Mouse (Mus musculus) 416B (cell line): ENCODE results near the gene Cfap44.
A peak's percentile ranks its signal among the peaks of the same experiment; 100 is the strongest.

Experiments
- DNase-seq: peaks from one replicate; pipeline ENCODE4 v3.0.0; 2011; ENCODE audit warnings: low read depth

Cfap44 gene

GRCm38 (mm10) chr16:44494441-44495108, 100.0 kb downstream of the Cfap44 start:
- no peak for DNase-seq

- no peak for DNase-seq
These were observed 102.4 kb downstream of the Cfap44 start for GRCm38 (mm10) chr16:44496971-44497464.

- no peak for DNase-seq
These were observed 103.9 kb downstream of the Cfap44 start for GRCm38 (mm10) chr16:44498447-44498846.

- no peak for DNase-seq
These were observed 107.2 kb downstream of the Cfap44 start for GRCm38 (mm10) chr16:44501783-44502182.

- no peak for DNase-seq
These were observed 107.7 kb downstream of the Cfap44 start for GRCm38 (mm10) chr16:44502325-44502724.

GRCm38 (mm10) chr16:44502895-44503575, 108.4 kb downstream of the Cfap44 start:
- peak; percentile 49 for DNase-seq

- no peak for DNase-seq
These were observed 110.6 kb downstream of the Cfap44 start for GRCm38 (mm10) chr16:44505243-44505642.

- no peak for DNase-seq
These were observed 112.7 kb downstream of the Cfap44 start for GRCm38 (mm10) chr16:44507027-44507929.

GRCm38 (mm10) chr16:44508025-44508424, 113.4 kb downstream of the Cfap44 start:
- peak; percentile 43 for DNase-seq

GRCm38 (mm10) chr16:44508772-44509171, 114.2 kb downstream of the Cfap44 start:
- no peak for DNase-seq

GRCm38 (mm10) chr16:44509458-44510344, 115.1 kb downstream of the Cfap44 start:
- no peak for DNase-seq

- no peak for DNase-seq
These were observed 116.1 kb downstream of the Cfap44 start for GRCm38 (mm10) chr16:44510521-44511213.

- DNase-seq = no peak
These were observed 121.9 kb downstream of the Cfap44 start for GRCm38 (mm10) chr16:44516498-44516897.

GRCm38 (mm10) chr16:44523595-44523994, 129.0 kb downstream of the Cfap44 start:
- no peak for DNase-seq

- no peak for DNase-seq
These were observed 131.4 kb downstream of the Cfap44 start for GRCm38 (mm10) chr16:44526044-44526443.

GRCm38 (mm10) chr16:44526689-44527088, 132.1 kb downstream of the Cfap44 start:
- no peak for DNase-seq

- no peak for DNase-seq
These were observed 132.8 kb downstream of the Cfap44 start for GRCm38 (mm10) chr16:44527218-44527905.

GRCm38 (mm10) chr16:44528955-44529354, 134.4 kb downstream of the Cfap44 start:
- DNase-seq = no peak

GRCm38 (mm10) chr16:44529691-44530090, 135.1 kb downstream of the Cfap44 start:
- DNase-seq = no peak

- no peak for DNase-seq
These were observed 135.6 kb downstream of the Cfap44 start for GRCm38 (mm10) chr16:44530191-44530590.
